Mouse (Mus musculus): ENCODE data around the gene Hyal1.

GRCm38 (mm10) chr9:107542721-107543120 is 34.0 kb upstream of the Hyal1 start:
- TF ChIP-seq CTCF (IDR thresholded peaks at IDR 0.05; ENCODE audit: borderline replicate concordance, insufficient read depth, low read length), result no peak
- TF ChIP-seq POLR2A (IDR thresholded peaks at IDR 0.05; ENCODE audit: low read depth, low read length), result no peak

Data from embryonic fibroblast, embryonic 13.5 days (primary cell).